Mouse (Mus musculus) cerebellum, postnatal 14 days (tissue): ENCODE measurements around the gene Rbfox3.
A peak's percentile ranks its signal among the peaks of the same experiment; 100 is the strongest.

ENCODE experiments used
- DNase-seq, 2 experiments: peaks; one replicate each; pipeline ENCODE4 v3.0.0; 2021; ENCODE audit warnings: mixed read lengths in 2 of 2

Gene Rbfox3

DNA sequence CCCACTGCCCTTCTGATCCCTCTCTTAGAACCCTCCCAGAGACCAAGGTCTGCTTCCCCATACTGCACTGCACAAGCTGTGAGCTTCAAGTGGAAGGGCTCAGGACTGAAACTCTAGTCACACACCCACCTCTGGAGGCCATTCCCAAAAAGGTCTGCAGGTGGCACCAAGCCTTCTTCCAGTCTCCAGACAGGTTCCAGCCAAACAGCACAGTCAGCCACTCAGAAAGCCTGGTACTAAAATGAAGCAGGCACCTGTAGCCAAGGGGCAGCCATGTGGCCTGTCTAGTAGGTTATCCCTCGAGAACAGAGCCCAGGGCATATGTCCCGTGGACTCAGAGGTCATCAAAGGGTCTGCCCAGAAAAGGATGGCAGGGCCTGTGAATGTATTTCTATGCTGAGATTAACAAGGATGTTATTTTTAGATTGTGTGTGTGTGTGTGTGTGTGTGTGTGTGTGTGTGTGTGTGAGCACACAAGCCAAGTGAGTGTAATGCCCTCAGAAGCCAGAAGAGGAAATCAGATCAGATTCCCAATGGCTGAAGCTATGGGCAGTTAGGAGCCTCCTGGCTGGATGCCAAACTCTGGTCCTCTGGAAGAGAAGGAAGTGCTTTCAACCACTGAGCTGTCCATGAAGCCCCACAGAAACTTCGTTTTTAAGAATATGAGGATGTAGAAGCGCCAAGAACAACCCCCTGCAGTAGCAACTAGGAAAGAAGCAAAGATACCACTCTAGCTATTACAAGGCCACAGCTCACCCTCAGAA lies at the start of gene Rbfox3:
Gene Rbfox3, minus strand, starts transcription at position 291 of the 764 bp plus-strand sequence.
- DNase-seq, result peak; percentile 87 to 88

DNA sequence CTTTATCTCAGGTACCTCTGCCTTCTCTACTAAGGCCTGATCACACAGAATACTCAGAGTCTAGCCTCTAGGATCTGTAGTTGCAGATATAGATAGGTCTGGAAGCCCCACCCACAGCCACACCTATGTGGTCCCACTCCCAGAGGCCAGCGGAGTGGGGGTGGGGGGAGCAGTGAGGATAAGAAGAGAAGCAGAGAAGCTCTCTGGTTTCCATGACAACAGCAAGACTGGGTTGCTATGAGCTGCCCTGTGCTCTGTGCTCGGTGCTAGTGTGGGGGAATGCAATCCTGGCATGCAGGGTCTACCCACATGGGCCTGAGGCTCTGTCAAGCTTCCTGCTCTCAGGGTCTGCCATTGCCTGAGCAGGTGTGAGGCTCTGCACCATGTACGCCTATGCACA lies 49.3 kb upstream of the Rbfox3 start:
- no peak for DNase-seq

GRCm38 (mm10) chr11:118957070-118957471 lies 45.7 kb upstream of the Rbfox3 start:
- peak; percentile 87 to 94 for DNase-seq

DNA sequence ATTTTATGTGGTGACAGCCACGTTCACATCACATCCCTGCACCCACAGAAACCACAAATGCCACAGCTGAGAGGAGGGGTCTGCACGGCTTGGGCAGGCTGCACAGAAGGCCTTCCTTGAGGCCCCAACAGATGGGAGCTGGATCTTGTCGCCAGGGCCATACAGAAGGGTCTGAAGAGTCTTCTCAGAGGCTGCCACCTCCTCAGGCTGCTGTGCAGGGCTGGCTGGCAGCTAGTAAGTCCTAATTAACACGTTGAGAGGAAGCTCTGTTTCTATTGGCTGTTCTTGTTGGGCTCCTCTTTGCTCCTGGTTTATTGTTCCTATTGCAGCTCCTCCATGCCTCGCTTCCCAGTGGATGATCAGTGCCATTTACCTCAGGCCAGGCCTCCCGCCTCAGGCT lies 43.6 kb upstream of the Rbfox3 start:
- no peak for DNase-seq

- no peak for DNase-seq
These were observed 34.5 kb upstream of the Rbfox3 start for GRCm38 (mm10) chr11:118945868-118946267.

DNA sequence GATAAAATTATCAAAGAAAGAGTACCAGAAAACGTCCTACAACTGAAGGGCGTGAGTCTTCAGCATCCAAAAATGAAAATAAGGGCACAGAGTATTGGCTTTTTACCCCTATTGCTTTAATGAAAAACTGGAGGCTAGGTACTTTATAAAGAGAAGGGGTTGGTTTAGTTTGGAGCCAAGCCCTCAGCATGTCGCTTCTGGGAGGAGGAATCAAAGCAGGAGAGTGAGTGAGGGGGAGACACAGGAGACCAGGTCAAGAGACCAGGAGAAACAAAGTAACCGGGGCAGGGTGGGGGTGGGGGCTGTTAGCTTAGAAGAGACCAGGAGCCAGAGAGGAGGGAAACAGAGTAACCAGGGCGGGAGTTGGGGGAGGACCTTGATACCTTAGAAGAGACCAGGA lies 29.9 kb upstream of the Rbfox3 start:
- DNase-seq, result peak in 1 of 2 experiments; percentile 52

- DNase-seq, result peak; percentile 98 to 99
These were observed 29.1 kb upstream of the Rbfox3 start for GRCm38 (mm10) chr11:118940539-118940938.

GRCm38 (mm10) chr11:118939731-118940130 lies 28.3 kb upstream of the Rbfox3 start:
- peak in 1 of 2 experiments; percentile 45 for DNase-seq

DNA sequence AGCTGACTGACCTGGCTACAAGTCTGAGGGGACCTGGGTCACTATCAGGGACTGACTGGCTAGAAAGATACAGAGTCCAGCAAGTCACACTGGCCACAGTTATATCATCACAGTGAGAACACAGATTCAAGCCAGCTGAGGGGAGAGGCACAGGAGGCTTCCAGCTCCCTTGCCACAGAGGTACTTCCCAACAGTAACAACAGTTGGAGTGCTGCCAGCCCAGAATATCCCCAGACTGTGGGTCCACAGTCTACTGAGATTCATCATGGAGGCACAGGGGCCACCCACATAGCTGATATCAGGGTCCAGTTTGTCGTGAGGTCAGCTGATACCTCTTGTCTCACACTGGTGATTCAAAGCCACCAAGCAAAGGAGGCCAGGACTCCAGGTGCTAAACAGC lies 23.5 kb upstream of the Rbfox3 start:
- peak in 1 of 2 experiments; percentile 46 for DNase-seq

DNA sequence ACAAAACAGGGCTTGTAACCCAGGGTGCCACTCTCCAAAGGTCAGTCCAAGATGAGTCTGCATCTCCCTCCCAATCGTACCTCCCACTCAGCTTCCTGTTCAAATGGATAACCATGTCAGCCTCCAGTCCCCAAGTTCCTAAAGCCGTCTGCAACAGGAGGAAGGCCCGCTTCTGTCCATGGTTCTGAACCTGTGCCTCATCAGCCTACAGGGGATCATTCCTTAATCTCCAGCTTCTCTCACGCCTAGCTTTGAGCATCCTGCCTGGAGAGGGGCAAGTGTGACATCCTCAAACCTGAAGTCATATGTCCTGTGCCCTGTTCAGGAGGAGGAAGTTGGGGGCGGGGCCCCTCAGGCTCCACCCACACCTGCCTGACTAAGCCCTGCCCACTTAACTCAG lies 15.7 kb upstream of the Rbfox3 start:
- DNase-seq, result no peak

GRCm38 (mm10) chr11:118921852-118922251 lies 10.5 kb upstream of the Rbfox3 start:
- no peak for DNase-seq

DNA sequence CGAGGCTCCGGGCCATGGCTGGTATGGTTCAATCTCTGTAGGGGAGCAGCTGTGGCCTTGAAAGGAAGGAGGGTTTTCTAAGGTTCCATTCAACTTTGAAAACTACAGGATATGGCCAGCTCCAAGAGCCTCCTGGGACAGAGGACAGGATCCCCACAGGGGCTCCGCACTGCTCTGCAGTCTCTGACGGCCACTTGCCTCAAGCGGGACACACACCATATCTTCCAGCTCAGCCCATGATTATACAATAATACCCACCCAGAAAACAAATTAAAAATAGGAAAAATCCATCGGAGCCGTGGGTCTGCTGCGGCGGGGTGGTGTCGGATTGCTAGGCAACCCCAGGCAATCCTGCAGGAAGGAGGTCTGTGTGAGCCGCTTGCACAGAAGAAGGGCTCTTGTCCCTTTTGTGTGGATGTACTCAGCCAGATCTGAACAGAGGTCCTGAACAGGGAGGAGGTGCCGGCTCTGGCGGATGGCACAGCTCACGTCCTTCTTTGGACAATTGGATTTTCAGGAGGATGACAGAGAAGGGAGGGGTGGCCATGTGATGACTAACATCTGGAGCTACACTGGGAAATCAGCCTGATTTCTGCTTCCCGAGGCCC lies 5.1 kb upstream of the Rbfox3 start:
- peak; percentile 13 to 20 for DNase-seq

DNA sequence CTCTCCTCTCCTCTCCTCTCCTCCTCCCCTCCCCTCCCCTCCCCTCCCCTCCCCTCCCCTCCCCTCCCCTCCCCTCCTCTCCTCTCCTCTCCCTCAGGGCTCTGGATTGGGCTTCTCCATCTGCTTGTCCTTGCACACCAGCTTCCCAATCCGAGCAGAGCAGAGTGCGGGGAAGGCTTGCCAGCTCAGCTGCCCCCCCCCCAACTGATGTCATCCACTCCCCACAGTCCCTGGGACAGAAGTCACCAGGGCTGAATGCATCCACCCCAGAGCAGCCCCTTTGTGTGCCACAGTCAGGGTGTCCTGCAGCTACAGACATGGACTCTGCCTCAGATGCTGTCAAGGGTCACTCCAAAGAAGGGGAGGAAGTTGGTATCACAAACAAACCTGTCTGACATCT lies 4.5 kb upstream of the Rbfox3 start:
- DNase-seq, result peak in 1 of 2 experiments; percentile 45

GRCm38 (mm10) chr11:118912686-118913085 lies 1.3 kb upstream of the Rbfox3 start:
- DNase-seq, result peak; percentile 60 to 69

- DNase-seq, result peak; percentile 30 to 59
These were observed 641 bp downstream of the Rbfox3 start for GRCm38 (mm10) chr11:118910756-118911155.

DNA sequence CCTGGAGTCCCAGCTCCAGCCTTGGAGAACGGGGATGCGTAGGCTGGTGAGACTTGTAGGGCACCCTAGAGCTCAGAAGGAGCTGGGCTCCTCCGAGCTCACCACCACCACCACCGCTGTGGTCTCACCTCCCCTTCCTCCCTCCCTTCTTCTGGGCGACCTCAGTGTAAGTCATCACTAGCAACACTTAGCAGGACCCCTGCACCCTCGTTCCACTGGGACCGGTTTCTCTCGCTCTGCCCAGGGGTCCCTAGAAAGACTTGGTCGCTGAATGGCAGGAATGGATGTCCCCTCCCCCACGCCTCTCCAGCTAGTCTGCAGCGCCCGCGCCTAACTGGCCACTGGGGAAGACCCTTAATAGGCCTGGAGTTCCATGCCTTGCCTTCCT lies 1.6 kb downstream of the Rbfox3 start:
- peak; percentile 81 to 83 for DNase-seq

DNA sequence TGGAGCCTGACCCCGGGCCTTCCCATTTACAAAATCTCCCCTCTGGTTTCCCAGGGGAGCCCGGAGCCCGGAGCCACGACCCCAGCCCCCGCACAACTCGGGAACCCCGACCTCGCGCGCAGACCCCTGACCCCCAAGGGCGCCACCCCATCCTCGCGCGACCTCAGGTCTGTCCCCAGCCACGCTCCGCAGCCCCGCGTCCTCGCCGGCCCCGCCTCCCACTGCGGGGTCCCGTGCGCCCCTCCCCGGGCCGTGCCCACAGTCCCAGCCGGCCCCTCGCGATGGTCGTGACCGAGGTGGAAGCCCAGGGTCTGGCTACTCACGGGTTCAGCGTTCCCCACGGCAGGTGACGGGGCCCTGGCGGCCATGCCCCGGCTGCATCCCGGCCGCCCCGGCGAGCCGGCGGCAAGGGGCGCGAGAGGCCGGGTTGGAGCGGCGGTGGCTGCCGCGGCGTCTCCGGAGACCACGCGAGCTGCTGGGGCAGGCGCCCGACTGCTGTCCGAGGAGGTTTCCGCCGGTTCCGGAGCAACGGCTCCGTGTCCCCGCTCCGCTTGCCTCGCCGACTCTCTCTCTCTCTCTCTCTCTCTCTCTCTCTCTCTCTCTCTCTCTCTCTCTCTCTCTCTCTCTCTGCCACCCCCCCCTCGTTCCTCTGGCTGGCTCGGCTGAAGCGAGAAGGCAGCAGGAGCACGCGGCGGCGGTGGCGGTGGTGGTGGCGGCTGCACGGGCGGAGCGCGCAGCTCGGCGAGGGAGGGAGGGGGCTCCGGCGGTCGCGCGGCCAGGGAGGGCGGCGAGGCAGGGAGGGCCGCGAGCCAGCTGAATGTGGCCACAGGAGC lies 2.2 kb downstream of the Rbfox3 start:
- DNase-seq, result peak; percentile 85 to 89

- DNase-seq, result peak; percentile 73 to 76
These were observed 2.9 kb downstream of the Rbfox3 start for GRCm38 (mm10) chr11:118908431-118908980.

GRCm38 (mm10) chr11:118907471-118908401 lies 3.7 kb downstream of the Rbfox3 start:
- peak; percentile 77 to 82 for DNase-seq

GRCm38 (mm10) chr11:118906824-118907470 lies 4.5 kb downstream of the Rbfox3 start:
- DNase-seq, result peak; percentile 72 to 73

DNA sequence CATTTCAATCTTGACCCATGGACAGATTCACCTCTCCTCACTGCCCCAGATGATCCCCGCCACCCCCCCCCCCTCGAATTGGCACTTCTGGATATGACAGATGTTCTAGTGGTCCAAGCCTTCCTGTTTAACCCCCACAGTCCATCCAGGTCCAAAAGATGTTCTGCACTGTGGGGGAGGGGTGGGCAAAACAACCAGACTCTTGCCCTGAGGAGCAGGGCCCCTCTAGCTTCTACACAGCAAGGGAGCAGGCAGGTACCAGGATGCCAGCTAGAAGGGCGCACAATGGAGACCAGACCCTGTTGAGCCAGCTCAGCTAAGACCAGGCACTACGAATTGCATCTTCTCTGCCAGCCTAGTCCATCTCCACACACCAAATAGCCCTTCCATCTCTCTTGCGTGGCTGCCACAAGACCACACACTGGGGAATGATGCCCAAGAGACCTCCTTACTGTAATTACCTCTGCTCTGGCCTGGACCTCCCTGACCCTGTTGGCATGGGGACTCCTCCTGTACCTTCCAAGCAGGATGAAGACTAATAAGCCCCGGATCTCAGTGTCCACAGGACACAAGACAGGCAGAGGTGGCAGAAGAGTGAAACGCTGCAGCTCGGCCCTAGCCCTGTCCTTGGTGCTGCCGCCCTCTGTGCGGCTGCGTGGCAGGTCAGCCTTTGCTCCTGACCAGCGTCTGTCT lies 5.1 kb downstream of the Rbfox3 start:
- peak; percentile 63 to 66 for DNase-seq
